ENCODE assay signal across 19 mouse cellular contexts in the genomic region with DNA sequence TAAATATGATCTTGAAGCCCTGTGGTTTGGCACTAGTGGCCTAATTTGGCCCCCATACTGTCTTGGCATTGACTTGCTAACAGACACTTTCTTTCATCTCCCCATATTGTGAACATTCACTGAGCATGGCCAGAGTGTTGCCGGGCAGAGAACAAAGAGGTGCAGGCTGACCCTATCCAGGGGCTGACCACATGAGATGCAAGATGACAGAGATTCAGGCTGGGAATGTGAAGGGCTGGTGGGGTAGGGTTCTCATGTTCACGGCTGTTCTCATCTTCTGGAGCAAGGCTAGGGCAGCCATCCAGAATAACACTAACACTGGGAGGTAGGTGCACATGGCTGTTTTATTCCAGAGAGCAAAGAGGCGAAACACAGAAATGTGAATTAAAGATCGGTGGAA.
DNase-seq lines count a peak whose midpoint lies in the region; ATAC-seq and TF ChIP-seq lines count a peak whose summit lies in the region.
"Had no signal": no experiment of that assay in that cellular context is flagged by ENCODE, and none has a peak within 500 bp of the region (broad histone marks: within the 10 kb centered on the region; RNA-seq: fewer than 3 reads in every experiment).

No protein-coding gene starts in this region.

- peak; percentile 52; the same call in 1 of the 2 replicates for ATAC-seq in lung, embryonic 14.5 days (ENCODE audit: insufficient read depth)
- ATAC-seq: activated CD4-positive, CD25-positive, alpha-beta regulatory T cell, adult 4 months; forebrain, embryonic 13.5 days; forebrain, postnatal 0 days; Patski had no signal

- H3K4me2 ChIP-seq in lung, embryonic 14.5 days: no peak overlapping the region
- H3K4me2 ChIP-seq: forebrain, embryonic 13.5 days; heart, embryonic 12.5 days; hindbrain, embryonic 14.5 days had no signal

- no peak for TF ChIP-seq POLR2A in lung, adult 2 months (IDR thresholded peaks at IDR 0.05; ENCODE audit: borderline replicate concordance, extremely low read depth, low read depth, low read length)

- no peak overlapping the region for H3K27ac ChIP-seq in lung, embryonic 14.5 days (ENCODE audit: low read depth)
- H3K27ac ChIP-seq: embryonic facial prominence, embryonic 10.5 days; forebrain, embryonic 13.5 days; hindbrain, embryonic 14.5 days had no signal

- 0 out of 2 replicates have a peak, but pooled peaks cover 4% of the 10 kb centered on the region for H3K4me1 ChIP-seq in lung, embryonic 14.5 days (ENCODE audit: insufficient read depth)
- H3K4me1 ChIP-seq in lung, adult 2 months (ENCODE audit: control insufficient read depth, insufficient read depth, low read length): no peaks in the 10 kb centered on the region
- H3K4me1 ChIP-seq: forebrain, embryonic 13.5 days had no signal

- no peaks in the 10 kb centered on the region for H3K9me3 ChIP-seq in lung, embryonic 14.5 days (ENCODE audit: low read depth, low read length)
- H3K9me3 ChIP-seq: embryonic facial prominence, embryonic 10.5 days; forebrain, embryonic 13.5 days; heart, embryonic 12.5 days had no signal

- H3K9ac ChIP-seq in lung, embryonic 14.5 days: no peak overlapping the region
- H3K9ac ChIP-seq: forebrain, embryonic 13.5 days; forebrain, postnatal 0 days; heart, embryonic 12.5 days; hindbrain, embryonic 14.5 days had no signal

- peak; percentile 79 for DNase-seq in heart, adult 11 months
- no peak for DNase-seq in heart, postnatal 14 days
- DNase-seq in lung, embryonic 14.5 days: no peak
- no peak for DNase-seq in lung, postnatal 25 days (ENCODE audit: low spot score)
- DNase-seq in lung, postnatal 4 days: peak; percentile 44 to 74
- DNase-seq in lung, adult 2 months: no peak
- no peak for DNase-seq in natural killer cell, adult 2 months (ENCODE audit: low spot score in 2 of 2)
- DNase-seq: adrenal gland, postnatal 14 days; cerebellum, adult 11-12 months; cerebellum, adult 9-10 months; forebrain, postnatal 0 days; gastrocnemius, postnatal 14 days; heart, postnatal 36 days had no signal

- H3K27me3 ChIP-seq in lung, embryonic 14.5 days (ENCODE audit: insufficient read depth, low read length): no peaks in the 10 kb centered on the region
- H3K27me3 ChIP-seq: forebrain, embryonic 13.5 days; heart, embryonic 12.5 days; Patski had no signal

- no peak for TF ChIP-seq CTCF in lung, embryonic 14.5 days (IDR thresholded peaks at IDR 0.05; ENCODE audit: low read depth)
- no peak for TF ChIP-seq CTCF in lung, adult 2 months (IDR thresholded peaks at IDR 0.05; ENCODE audit: insufficient read depth, low read length)

- H3K36me3 ChIP-seq in lung, embryonic 14.5 days (ENCODE audit: insufficient read depth): no peaks in the 10 kb centered on the region
- H3K36me3 ChIP-seq: embryonic facial prominence, embryonic 10.5 days; heart, embryonic 12.5 days had no signal

- 76% methylated on average over 4 of the region's 4 CpGs for WGBS in lung, embryonic 14.5 days
- WGBS in lung, adult 2 months: 90% methylated on average over 4 of the region's 4 CpGs

- intact Hi-C loops in heart, postnatal 14 days (cut with DNase I): no loop called here

- no peak overlapping the region for H3K4me3 ChIP-seq in lung, embryonic 14.5 days (ENCODE audit: low read depth, low read length)
- H3K4me3 ChIP-seq in lung, adult 2 months (replicated peaks; ENCODE audit: extremely low read depth, low read depth, low read length): no peak overlapping the region
- H3K4me3 ChIP-seq: embryonic facial prominence, embryonic 10.5 days; forebrain, embryonic 13.5 days; heart, embryonic 12.5 days had no signal

Comparison
In these comparisons a context has a peak if more than half of its experiments do, and no peak if none do; other contexts are left out.
1. DNase-seq: peak in heart, adult 11 months (single experiment) and lung, postnatal 4 days (2 of 2); none in heart, postnatal 14 days (0 of 2), lung, embryonic 14.5 days (single experiment), lung, postnatal 25 days (single experiment), lung, adult 2 months (single experiment) and natural killer cell, adult 2 months (0 of 2).